Mouse (Mus musculus) central nervous system, embryonic 18 days (tissue): ENCODE measurements around the gene Olfr316. TPM values are rescaled to one million over a fixed set of nuclear protein-coding genes. Genes with fewer than 3 reads are reported as not detected.

Experiments
- polyA plus RNA-seq: library from polyadenylated mRNA; depleted of rRNA; stranded (reverse); fragments of >200 nt; gene quantifications from 2 replicates; pipeline ENCODE4 v1.2.3, GENCODE M21; 2012; rRNA removed

The Olfr316 gene
- polyA plus RNA-seq = not detected in 2 replicates

GRCm38 (mm10) chr11:58752434-58752833 is at the start of gene Olfr316:
Gene Olfr316 (plus strand): TSS chr11:58752734.

GRCm38 (mm10) chr11:58723914-58724313 is 28.6 kb upstream of the Olfr316 start, which contains the start of gene Olfr318:
Gene Olfr318 (minus strand): TSS chr11:58724014.

DNA sequence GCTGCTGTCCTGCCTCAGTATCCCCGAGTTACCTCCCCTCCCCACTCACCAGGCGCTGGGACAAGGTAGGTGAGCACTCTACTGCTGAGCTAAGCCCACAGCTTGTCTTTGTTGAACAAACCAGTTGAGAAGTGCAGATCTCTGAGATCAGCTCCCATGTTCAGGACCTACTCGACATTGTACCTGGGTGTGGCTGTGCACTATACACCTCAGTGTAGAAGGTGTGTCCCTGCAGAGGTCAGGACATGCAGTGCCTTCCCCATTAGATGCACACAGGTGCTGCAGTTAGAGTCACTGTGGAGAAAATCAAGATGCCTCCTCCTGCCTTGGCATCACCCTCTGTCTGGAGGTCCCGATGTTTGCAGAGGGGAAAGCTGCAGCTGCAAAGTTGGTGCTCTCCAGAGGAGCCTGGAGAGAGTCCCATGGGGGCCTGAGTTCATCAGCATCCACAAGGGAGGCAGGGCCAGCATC is 13.7 kb upstream of the Olfr316 start, which contains the start of gene Olfr317:
Gene Olfr317, minus strand, starts transcription at position 421 of the 471 bp plus-strand sequence.

GRCm38 (mm10) chr11:58772888-58773287 is 20.4 kb downstream of the Olfr316 start, which contains the start of gene Olfr315:
Gene Olfr315 (plus strand): TSS chr11:58773188.

DNA sequence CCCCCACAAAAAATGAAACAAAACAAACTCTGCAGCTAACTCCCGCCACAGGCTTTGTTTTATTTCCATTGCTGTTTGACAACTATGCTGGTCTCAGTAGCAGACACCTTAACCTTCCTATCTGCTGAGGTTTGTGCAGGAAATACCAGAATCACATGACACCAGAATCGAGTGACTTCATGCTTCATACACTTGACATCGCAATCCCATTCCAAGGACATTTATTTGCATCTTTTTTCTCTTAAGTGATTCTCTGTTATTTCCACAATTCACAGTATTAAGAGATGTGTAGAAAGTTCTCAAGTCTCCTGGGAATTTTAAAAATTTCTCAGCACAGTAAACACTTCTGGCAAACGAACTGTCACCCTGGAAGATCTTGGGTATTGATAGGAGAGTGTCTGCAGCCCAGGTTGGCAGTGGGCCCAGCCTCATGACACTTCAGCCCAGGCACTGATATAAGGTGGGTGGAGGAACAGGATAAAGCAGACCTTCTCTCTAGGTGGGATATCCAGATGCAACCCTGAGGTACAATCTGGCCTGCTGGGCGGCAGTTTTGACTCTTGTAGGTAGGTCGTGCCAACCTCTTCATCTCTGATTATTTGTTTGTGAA is 30.1 kb downstream of the Olfr316 start, which contains the start of gene Olfr314:
Gene Olfr314, plus strand, starts transcription at position 473 of the 610 bp plus-strand sequence.

GRCm38 (mm10) chr11:58801558-58802228 is 49.2 kb downstream of the Olfr316 start, which contains the start of gene Fam183b:
Gene Fam183b (minus strand): TSS chr11:58801960.

Other genes starting within 250 kb of the Olfr316 start
- 0.03 and 0.06 TPM in 2 replicates for gene Olfr330, start 217.9 kb upstream of the Olfr316 start, polyA plus RNA-seq
- gene Olfr329-ps, start 206.3 kb upstream of the Olfr316 start, polyA plus RNA-seq = not detected in 2 replicates
- gene Olfr328, start 197.1 kb upstream of the Olfr316 start, polyA plus RNA-seq = 0.03 TPM in 1 of 2 replicates, not detected in the other
- not detected in 2 replicates for gene Olfr224, start 182.2 kb upstream of the Olfr316 start, polyA plus RNA-seq
- not detected in 2 replicates for gene Olfr325, start 175.0 kb upstream of the Olfr316 start, polyA plus RNA-seq
- 0.12 TPM in 2 replicates for gene Olfr324, start 157.6 kb upstream of the Olfr316 start, polyA plus RNA-seq
- gene 2210407C18Rik, start 136.7 kb upstream of the Olfr316 start, polyA plus RNA-seq = not detected in 2 replicates
- not detected in 2 replicates for gene Olfr323, start 122.2 kb upstream of the Olfr316 start, polyA plus RNA-seq
- gene Trim58, start 112.3 kb upstream of the Olfr316 start, polyA plus RNA-seq = 0.08 and 0.16 TPM in 2 replicates
- not detected in 2 replicates for gene Olfr322, start 94.0 kb upstream of the Olfr316 start, polyA plus RNA-seq
- not detected in 2 replicates for gene Olfr320, start 71.6 kb upstream of the Olfr316 start, polyA plus RNA-seq
- gene Olfr319, start 53.6 kb upstream of the Olfr316 start, polyA plus RNA-seq = not detected in 2 replicates
- gene Olfr318, start 28.7 kb upstream of the Olfr316 start, polyA plus RNA-seq = not detected in 2 replicates
- 0.28 and 0.29 TPM in 2 replicates for gene Olfr317, start 13.5 kb upstream of the Olfr316 start, polyA plus RNA-seq
- not detected in 2 replicates for gene Olfr315, start 20.5 kb downstream of the Olfr316 start, polyA plus RNA-seq
- gene Olfr314, start 30.2 kb downstream of the Olfr316 start, polyA plus RNA-seq = not detected in 2 replicates
- gene Fam183b, start 49.2 kb downstream of the Olfr316 start, polyA plus RNA-seq = 2.6 and 4.4 TPM in 2 replicates
- gene Olfr313, start 62.3 kb downstream of the Olfr316 start, polyA plus RNA-seq = not detected in 2 replicates
- gene Olfr312, start 76.5 kb downstream of the Olfr316 start, polyA plus RNA-seq = not detected in 2 replicates
- not detected in 2 replicates for gene Olfr311, start 86.5 kb downstream of the Olfr316 start, polyA plus RNA-seq
- 31.0 and 32.6 TPM in 2 replicates for gene Gm12258, start 94.4 kb downstream of the Olfr316 start, polyA plus RNA-seq
- 9.1 TPM in 2 replicates for gene 2810021J22Rik, start 114.5 kb downstream of the Olfr316 start, polyA plus RNA-seq
- 4.9 and 5.9 TPM in 2 replicates for gene Zfp39, start 151.5 kb downstream of the Olfr316 start, polyA plus RNA-seq
- gene Btnl10, start 165.2 kb downstream of the Olfr316 start, polyA plus RNA-seq = 0.03 and 0.06 TPM in 2 replicates
- gene Rnf187, start 186.2 kb downstream of the Olfr316 start, polyA plus RNA-seq = 557 and 565 TPM in 2 replicates
- 491 and 498 TPM in 2 replicates for gene Hist3h2ba, start 196.2 kb downstream of the Olfr316 start, polyA plus RNA-seq
- 90.4 and 93.3 TPM in 2 replicates for gene Hist3h2a, start 202.0 kb downstream of the Olfr316 start, polyA plus RNA-seq
- gene Trim17, start 202.0 kb downstream of the Olfr316 start, polyA plus RNA-seq = 2.2 and 2.3 TPM in 2 replicates
- gene Trim11, start 225.4 kb downstream of the Olfr316 start, polyA plus RNA-seq = 25.8 and 27.6 TPM in 2 replicates